Mouse (Mus musculus) heart, embryonic 16.5 days (tissue): Measurements from ENCODE around the gene Lasp1. TPM values are rescaled to one million over a fixed set of nuclear protein-coding genes. Genes with fewer than 3 reads are reported as not detected.

Source experiments
- ATAC-seq: fragments of 200-750 bp; cut with Nextera tagmentation; replicated peaks from 2 replicates; pipeline ENCODE4 v1.8.0; 2017; ENCODE audit warnings: moderate number of reproducible peaks; ENCODE audit not compliant: insufficient read depth, low FRiP score; ENCODE audit errors: extremely low read depth
- H3K27ac ChIP-seq: fragments of 300-500 bp; sonication (generic); 2 replicates; pipeline ENCODE4 v1.5.1; 2014; ENCODE audit warnings: mild to moderate bottlenecking, low read length, control low read depth, moderate library complexity
- H3K27me3 ChIP-seq: fragments of 300-500 bp; sonication (generic); 2 replicates; pipeline ENCODE4 v1.6.1; 2014; ENCODE audit warnings: low read length, mixed read lengths; ENCODE audit not compliant: control insufficient read depth, insufficient read depth
- H3K36me3 ChIP-seq: fragments of 300-500 bp; sonication (generic); 2 replicates; pipeline ENCODE4 v1.6.1; 2014; ENCODE audit not compliant: control insufficient read depth, insufficient read depth
- H3K4me1 ChIP-seq: fragments of 300-500 bp; sonication (generic); 2 replicates; pipeline ENCODE4 v1.6.1; 2014; ENCODE audit warnings: low read length, mixed read lengths; ENCODE audit not compliant: control insufficient read depth, insufficient read depth
- H3K4me2 ChIP-seq: fragments of 300-500 bp; sonication (generic); 2 replicates; pipeline ENCODE4 v1.6.1; 2014; ENCODE audit warnings: low read depth, mild to moderate bottlenecking, control low read depth, low read length
- H3K4me3 ChIP-seq: fragments of 300-500 bp; sonication (generic); 2 replicates; pipeline ENCODE4 v1.5.1; 2014; ENCODE audit warnings: mild to moderate bottlenecking, control low read depth, low read length
- H3K9ac ChIP-seq: fragments of 300-500 bp; sonication (generic); 2 replicates; pipeline ENCODE4 v1.6.1; 2014; ENCODE audit warnings: low read length, control low read depth
- H3K9me3 ChIP-seq: fragments of 300-500 bp; sonication (generic); replicated peaks from 2 replicates; pipeline ENCODE4 v1.6.1; 2016; ENCODE audit warnings: low read length; ENCODE audit not compliant: control insufficient read depth
- whole genome bisulfite sequencing: fragments of 180-500 bp; shearing (Covaris S2); extraction: QIAGEN DNeasy Blood & Tissue Kit; methylation state at CpG from one replicate; pipeline ENCODE4 v1.1.7; 2014; 5-methylcytosine and 5-hydroxymethylcytosine counted together
- polyA plus RNA-seq: library from polyadenylated mRNA; unstranded; fragments of >200 nt; fragmentation: Nextera tagmentation; extraction: Ambion mirVana; gene quantifications from 2 replicates; pipeline ENCODE4 v1.2.1, GENCODE M21; 2015

Lasp1 gene
- polyA plus RNA-seq, 1 experiment from 2014 or later: 52.9 TPM

DNA sequence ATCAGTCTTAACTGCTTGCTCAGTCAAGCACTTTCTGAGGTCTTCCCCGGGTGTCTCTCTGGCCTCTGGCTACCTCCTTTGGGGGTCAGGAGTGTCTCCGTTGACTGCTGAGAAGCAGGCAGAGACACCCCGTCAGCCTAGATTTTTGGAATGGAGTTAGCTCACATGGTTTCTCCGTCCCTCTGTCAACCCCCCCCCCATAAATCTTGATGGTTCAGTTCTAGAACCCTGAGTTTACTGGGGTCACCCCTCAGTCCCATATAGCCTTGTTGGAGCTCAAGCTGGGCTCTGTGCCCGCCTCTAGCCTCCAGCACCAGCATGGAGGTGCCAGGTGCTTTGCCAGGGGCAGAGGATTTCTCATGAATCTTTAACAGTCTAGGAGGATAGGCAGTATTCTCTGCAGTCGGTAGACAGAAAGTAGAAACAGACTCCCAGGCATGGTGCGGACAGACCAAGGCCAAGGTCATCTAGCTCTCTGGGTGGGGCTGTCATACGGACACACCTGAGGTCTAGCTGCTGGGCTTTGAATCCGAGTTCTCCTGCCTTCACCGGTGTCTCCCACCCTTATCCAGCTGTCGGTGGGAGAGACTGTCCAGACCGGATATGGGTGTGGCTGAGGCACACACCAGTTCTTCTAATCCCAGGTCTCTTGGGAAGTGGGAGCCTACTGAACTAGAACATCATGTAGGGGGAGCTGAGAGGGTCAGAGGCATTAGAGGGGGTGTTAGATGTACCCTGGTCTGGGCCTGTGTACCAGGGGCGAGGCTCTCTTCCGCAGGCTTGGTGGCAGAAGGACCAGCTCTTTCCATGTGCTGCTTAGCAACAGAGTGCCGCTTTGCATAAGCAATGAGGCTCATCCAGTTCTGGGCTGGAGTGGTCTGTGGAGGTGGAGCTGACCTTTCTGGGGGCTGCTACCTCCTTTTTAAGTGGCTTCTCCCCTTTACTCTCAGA is 7.1 kb downstream of the Lasp1 start:
- Histone ChIP-seq H3K4me3 (peak overlapping the region; percentile 23; the same call in 1 of the 2 replicates), H3K36me3 (no peaks in the 10 kb centered on the region; the same call in 1 of the 2 replicates), H3K27me3 (no peaks in the 10 kb centered on the region), H3K4me2 (peak overlapping the region; percentile 67), H3K9ac (peak overlapping the region; percentile 46), H3K27ac (peak overlapping the region; percentile 90), H3K9me3 (no peaks in the 10 kb centered on the region), H3K4me1 (peaks cover 88% of the 10 kb centered on the region)
- no peak for ATAC-seq
- WGBS: 27% methylated on average over 15 of the region's 15 CpGs

DNA sequence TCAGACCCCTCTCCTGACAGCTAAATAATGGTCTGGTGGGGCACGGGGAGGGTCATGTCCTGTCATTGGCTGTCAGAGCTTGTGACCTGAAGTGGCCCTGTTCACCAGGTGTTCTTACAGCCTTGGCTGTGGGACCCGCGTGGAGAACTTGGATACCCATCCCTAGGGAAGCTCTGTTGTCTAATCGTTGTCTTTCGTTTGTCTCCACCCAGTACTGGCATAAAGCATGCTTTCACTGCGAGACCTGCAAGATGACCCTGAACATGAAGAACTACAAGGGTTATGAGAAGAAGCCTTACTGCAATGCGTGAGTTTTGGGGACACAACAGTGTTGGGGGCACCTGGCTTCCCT is 7.8 kb downstream of the Lasp1 start:
- no peak overlapping the region; the same call in 1 of the 2 replicates for H3K9ac ChIP-seq
- H3K27ac ChIP-seq: no peak overlapping the region; the same call in 1 of the 2 replicates

DNA sequence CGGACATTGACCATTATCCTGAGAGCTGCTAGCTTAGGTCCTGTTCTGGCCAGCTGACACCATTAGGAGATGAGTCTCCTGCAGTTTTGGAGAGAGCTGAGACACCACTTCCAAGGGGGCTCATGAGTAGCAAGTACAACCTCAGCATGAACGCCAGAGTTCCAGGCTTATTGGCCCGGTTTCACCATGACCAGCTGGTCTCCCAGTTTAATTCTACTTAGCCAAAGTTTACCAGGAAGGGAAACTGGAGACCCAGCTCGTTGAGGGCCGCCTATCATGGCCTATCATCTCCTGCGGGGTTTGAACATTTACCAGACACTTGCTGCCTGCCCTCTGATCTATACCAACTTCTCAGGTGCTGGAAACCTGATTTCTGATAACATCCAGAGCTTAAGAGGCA is 8.8 kb downstream of the Lasp1 start:
- H3K9me3 ChIP-seq: no peaks in the 10 kb centered on the region
- H3K27ac ChIP-seq: peak overlapping the region; percentile 65
- H3K9ac ChIP-seq: no peak overlapping the region
- ATAC-seq: no peak
- H3K27me3 ChIP-seq: no peaks in the 10 kb centered on the region
- no peak overlapping the region for H3K4me3 ChIP-seq
- 30% methylated on average over 6 of the region's 6 CpGs for WGBS
- H3K4me1 ChIP-seq: peaks cover 87% of the 10 kb centered on the region
- H3K4me2 ChIP-seq: no peak overlapping the region; the same call in 1 of the 2 replicates
- no peaks in the 10 kb centered on the region; the same call in 1 of the 2 replicates for H3K36me3 ChIP-seq

More for the DNA sequence above, 7.8 kb downstream of the Lasp1 start:
- Histone ChIP-seq H3K27me3 (no peaks in the 10 kb centered on the region), H3K4me1 (peaks cover 87% of the 10 kb centered on the region), H3K4me3 (no peak overlapping the region), H3K36me3 (no peaks in the 10 kb centered on the region; the same call in 1 of the 2 replicates), H3K9me3 (no peaks in the 10 kb centered on the region), H3K4me2 (no peak overlapping the region)
- 69% methylated on average over 7 of the region's 7 CpGs for WGBS
- ATAC-seq: no peak

DNA sequence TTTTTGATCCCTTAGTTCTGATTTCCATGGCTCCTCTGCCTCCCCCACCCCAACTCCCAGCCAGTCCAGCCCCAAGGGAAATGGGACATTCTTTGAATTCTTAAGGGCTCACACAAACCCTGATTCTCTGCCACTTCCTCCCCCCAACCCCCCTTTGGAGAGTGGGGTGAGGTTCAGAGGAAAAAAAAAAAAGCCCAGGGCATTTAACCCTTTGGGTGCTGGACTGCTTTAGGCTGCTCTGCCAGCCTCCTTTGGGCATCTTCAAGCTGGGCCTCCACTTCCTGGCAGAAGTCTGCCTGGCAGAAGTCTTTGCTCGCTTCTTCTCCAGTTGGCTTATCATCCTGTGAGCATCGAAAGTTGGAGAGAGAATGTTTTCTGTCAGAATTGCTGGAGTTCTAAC is 9.3 kb downstream of the Lasp1 start:
- Histone ChIP-seq H3K27ac (peak overlapping the region; percentile 65), H3K9me3 (no peaks in the 10 kb centered on the region), H3K4me3 (no peak overlapping the region), H3K4me1 (peaks cover 89% of the 10 kb centered on the region), H3K4me2 (peak overlapping the region; percentile 29; the same call in 1 of the 2 replicates), H3K9ac (peak overlapping the region; percentile 28), H3K27me3 (no peaks in the 10 kb centered on the region), H3K36me3 (no peaks in the 10 kb centered on the region; the same call in 1 of the 2 replicates)
- whole genome bisulfite sequencing: 51% methylated on average over 2 of the region's 2 CpGs
- no peak for ATAC-seq

DNA sequence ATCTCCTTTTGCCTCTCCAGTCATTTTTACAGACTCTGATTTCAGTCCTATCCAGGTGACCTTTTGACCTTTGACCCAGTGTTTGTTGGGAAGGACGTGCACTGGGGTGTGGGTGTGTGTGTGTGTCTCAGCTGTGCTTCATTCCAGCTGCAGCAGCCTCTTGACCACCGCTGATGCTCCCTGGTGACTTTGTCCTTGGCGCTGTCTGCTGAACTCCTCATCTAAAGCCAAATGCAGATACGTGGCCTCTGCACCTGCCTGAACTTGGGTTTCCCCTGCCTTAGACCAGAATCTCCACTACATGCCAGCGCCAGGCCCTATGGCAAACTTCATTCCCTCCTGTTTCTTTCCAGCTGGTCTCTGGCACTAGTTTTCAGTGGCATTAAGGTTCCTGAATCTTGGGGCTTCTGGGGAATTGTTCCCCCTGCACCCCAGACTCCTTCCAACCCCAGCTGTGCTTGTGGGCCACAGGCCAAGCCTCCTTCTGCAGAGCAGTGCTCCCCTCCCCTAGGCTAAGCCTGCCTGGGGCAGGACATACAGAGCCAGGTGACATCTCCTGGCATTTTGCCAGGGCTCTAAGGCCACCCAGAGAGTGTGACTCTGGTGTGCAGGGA is 9.9 kb downstream of the Lasp1 start:
- Histone ChIP-seq H3K27me3 (no peaks in the 10 kb centered on the region), H3K36me3 (no peaks in the 10 kb centered on the region; the same call in 1 of the 2 replicates), H3K27ac (peak overlapping the region; percentile 65), H3K9ac (peak overlapping the region; percentile 28; the same call in 1 of the 2 replicates), H3K4me3 (no peak overlapping the region), H3K4me1 (peaks cover 91% of the 10 kb centered on the region), H3K9me3 (no peaks in the 10 kb centered on the region), H3K4me2 (0 out of 2 replicates have a peak overlapping the region, but pooled peaks have one; percentile 29)
- ATAC-seq: peak; percentile 35; the same call in 1 of the 2 replicates
- WGBS: 32% methylated on average over 5 of the region's 5 CpGs

DNA sequence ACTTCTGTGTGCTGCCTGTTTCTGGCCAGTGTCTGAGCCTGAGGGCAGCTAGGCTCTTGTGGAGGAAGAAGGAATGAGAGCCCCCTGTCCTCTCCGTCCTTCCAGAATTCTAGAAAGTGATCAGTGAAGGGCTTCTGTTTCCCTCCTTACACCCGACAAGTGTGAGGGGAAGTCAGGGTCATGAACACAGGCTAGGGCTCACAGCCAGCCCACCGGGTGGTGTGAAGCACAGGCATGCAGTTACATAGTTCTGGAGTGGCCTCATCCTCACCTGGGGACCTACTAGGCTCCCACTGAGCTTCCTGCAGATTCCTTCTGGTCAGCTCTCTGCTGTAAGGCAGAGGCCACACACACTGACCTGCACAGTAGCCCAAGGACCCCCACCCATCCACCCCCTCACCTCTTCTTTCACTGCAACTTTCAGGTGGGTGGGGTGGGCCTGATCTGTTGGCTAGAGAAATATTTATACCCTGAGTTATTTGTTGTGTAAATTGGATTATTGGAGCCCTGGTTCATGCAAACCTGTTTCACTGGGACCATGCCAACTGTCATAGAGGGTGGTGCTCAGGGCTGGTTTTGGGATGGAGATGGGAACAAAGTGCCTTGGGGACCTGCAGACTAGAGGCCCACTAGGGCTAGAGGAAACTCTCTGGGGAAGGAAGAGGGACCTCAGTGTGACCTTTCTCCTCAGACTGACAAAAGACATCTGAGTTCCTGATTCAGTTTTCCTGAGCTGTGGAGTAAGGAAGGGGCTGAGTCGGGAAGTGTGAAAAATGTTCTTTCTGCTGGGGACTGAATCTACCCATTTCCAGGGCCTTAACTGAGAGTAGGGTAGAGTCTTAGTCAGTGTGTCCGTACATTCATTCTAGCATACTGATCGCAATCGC is 10.7 kb downstream of the Lasp1 start:
- Histone ChIP-seq H3K9me3 (no peaks in the 10 kb centered on the region), H3K27ac (peak overlapping the region; percentile 65), H3K4me1 (peaks cover 83% of the 10 kb centered on the region), H3K36me3 (no peaks in the 10 kb centered on the region; the same call in 1 of the 2 replicates), H3K4me3 (no peak overlapping the region), H3K4me2 (no peak overlapping the region), H3K27me3 (no peaks in the 10 kb centered on the region), H3K9ac (0 out of 2 replicates have a peak overlapping the region, but pooled peaks have one; percentile 28)
- no peak for ATAC-seq
- WGBS: 50% methylated on average over 7 of the region's 7 CpGs

DNA sequence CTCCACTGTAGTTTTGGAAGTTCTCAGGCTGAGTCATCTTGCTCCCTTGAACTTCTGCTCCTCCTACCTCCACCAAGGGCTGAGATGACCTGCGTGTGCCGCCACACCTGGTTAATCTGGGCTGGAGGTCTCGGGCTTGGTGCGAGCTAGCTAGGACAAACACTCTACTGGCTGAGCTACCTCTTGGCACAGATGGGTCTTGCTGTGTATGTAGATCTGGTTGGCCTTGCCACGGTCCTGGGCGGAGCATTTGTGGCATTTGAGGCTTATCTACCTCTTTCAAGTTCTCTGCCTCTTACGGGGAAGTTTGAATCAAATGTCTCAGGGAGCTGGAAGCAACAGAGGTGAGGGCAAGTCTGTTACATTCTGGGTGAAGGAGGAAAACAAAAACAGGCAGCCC is 11.6 kb downstream of the Lasp1 start:
- Histone ChIP-seq H3K27me3 (no peaks in the 10 kb centered on the region), H3K9me3 (no peaks in the 10 kb centered on the region), H3K4me2 (no peak overlapping the region), H3K36me3 (peaks cover 2% of the 10 kb centered on the region; the same call in 1 of the 2 replicates), H3K4me3 (no peak overlapping the region), H3K27ac (peak overlapping the region; percentile 20; the same call in 1 of the 2 replicates), H3K9ac (no peak overlapping the region), H3K4me1 (peaks cover 76% of the 10 kb centered on the region)
- WGBS: 63% methylated on average over 7 of the region's 7 CpGs
- ATAC-seq: no peak

DNA sequence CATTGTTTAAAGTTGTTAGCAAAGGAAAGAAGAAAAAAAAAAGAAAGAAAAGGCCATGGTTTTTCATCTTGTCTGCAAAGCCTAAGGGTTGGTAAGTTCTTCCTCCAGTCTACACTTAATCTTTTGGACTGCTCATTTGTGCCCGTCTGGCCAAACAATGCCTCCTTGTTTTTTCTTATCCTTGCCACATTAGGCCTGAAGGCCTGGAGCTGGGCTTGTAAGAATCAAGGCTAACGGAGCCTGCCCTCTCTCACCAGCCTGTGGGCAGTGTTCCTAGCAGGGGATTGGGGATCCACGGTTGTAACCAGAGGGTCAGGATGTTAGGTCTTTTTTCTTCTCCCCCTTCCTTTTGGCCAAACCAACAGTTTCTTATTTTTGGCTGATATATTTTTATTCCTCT is 12.2 kb downstream of the Lasp1 start:
- Histone ChIP-seq H3K4me1 (peaks cover 73% of the 10 kb centered on the region), H3K36me3 (peaks cover 8% of the 10 kb centered on the region; the same call in 1 of the 2 replicates), H3K27ac (no peak overlapping the region), H3K4me3 (no peak overlapping the region), H3K4me2 (no peak overlapping the region), H3K9ac (no peak overlapping the region), H3K9me3 (no peaks in the 10 kb centered on the region), H3K27me3 (no peaks in the 10 kb centered on the region)
- no peak for ATAC-seq
- 61% methylated on average over 3 of the region's 3 CpGs for WGBS
